Mouse (Mus musculus): Measurements from ENCODE around the gene Opcml. TPM values are rescaled to one million over a fixed set of nuclear protein-coding genes. Genes with fewer than 3 reads are reported as not detected.

Opcml gene
- polyA plus RNA-seq, 1 experiment, result not detected

- no peaks in the 10 kb centered on the region for H3K27me3 ChIP-seq (ENCODE audit: control insufficient read depth, insufficient read depth, low read length, poor library complexity, severe bottlenecking)
- no peak overlapping the region for H3K27ac ChIP-seq (ENCODE audit: insufficient read depth, low read length)
- no peaks in the 10 kb centered on the region for H3K9me3 ChIP-seq (replicated peaks; ENCODE audit: control insufficient read depth, insufficient read depth, low read length, poor library complexity, severe bottlenecking)
- no peaks in the 10 kb centered on the region for H3K4me1 ChIP-seq (ENCODE audit: control insufficient read depth, insufficient read depth, low read length)
- H3K9ac ChIP-seq (ENCODE audit: low read depth, poor library complexity, severe bottlenecking), result no peak overlapping the region
- no peaks in the 10 kb centered on the region for H3K36me3 ChIP-seq (ENCODE audit: control insufficient read depth, insufficient read depth, low read length, poor library complexity, severe bottlenecking)
- TF ChIP-seq POLR2A (IDR thresholded peaks at IDR 0.05; ENCODE audit: insufficient read depth, low read length), result no peak
- TF ChIP-seq CTCF (IDR thresholded peaks at IDR 0.05; ENCODE audit: low read depth, low read length), result no peak
- no peak for TF ChIP-seq EP300 (IDR thresholded peaks at IDR 0.05; ENCODE audit: insufficient read depth, low read depth, low read length)
- no peak overlapping the region for H3K4me3 ChIP-seq (ENCODE audit: low read depth, low read length)
Measured at GRCm38 (mm10) chr9:28932069-28932468, 1141.5 kb downstream of the Opcml start.

GRCm38 (mm10) chr9:28937163-28937562 is 1146.6 kb downstream of the Opcml start:
- H3K4me1 ChIP-seq (ENCODE audit: control insufficient read depth, insufficient read depth, low read length), result no peaks in the 10 kb centered on the region
- H3K27me3 ChIP-seq (ENCODE audit: control insufficient read depth, insufficient read depth, low read length, poor library complexity, severe bottlenecking), result no peaks in the 10 kb centered on the region
- H3K9me3 ChIP-seq (replicated peaks; ENCODE audit: control insufficient read depth, insufficient read depth, low read length, poor library complexity, severe bottlenecking), result no peaks in the 10 kb centered on the region
- no peaks in the 10 kb centered on the region for H3K36me3 ChIP-seq (ENCODE audit: control insufficient read depth, insufficient read depth, low read length, poor library complexity, severe bottlenecking)
- no peak overlapping the region for H3K9ac ChIP-seq (ENCODE audit: low read depth, poor library complexity, severe bottlenecking)
- no peak overlapping the region for H3K27ac ChIP-seq (ENCODE audit: insufficient read depth, low read length)
- no peak overlapping the region for H3K4me3 ChIP-seq (ENCODE audit: low read depth, low read length)
- no peak for TF ChIP-seq CTCF (IDR thresholded peaks at IDR 0.05; ENCODE audit: low read depth, low read length)
- no peak for TF ChIP-seq EP300 (IDR thresholded peaks at IDR 0.05; ENCODE audit: insufficient read depth, low read depth, low read length)
- no peak for TF ChIP-seq POLR2A (IDR thresholded peaks at IDR 0.05; ENCODE audit: insufficient read depth, low read length)

- Histone ChIP-seq H3K27ac (ENCODE audit: insufficient read depth, low read length) (no peak overlapping the region), H3K27me3 (ENCODE audit: control insufficient read depth, insufficient read depth, low read length, poor library complexity, severe bottlenecking) (no peaks in the 10 kb centered on the region), H3K4me3 (ENCODE audit: low read depth, low read length) (no peak overlapping the region), H3K9me3 (replicated peaks; ENCODE audit: control insufficient read depth, insufficient read depth, low read length, poor library complexity, severe bottlenecking) (no peaks in the 10 kb centered on the region), H3K36me3 (ENCODE audit: control insufficient read depth, insufficient read depth, low read length, poor library complexity, severe bottlenecking) (no peaks in the 10 kb centered on the region), H3K4me1 (ENCODE audit: control insufficient read depth, insufficient read depth, low read length) (no peaks in the 10 kb centered on the region), H3K9ac (ENCODE audit: low read depth, poor library complexity, severe bottlenecking) (no peak overlapping the region)
- TF ChIP-seq CTCF (IDR thresholded peaks at IDR 0.05; ENCODE audit: low read depth, low read length), result peak; percentile 2
- no peak for TF ChIP-seq EP300 (IDR thresholded peaks at IDR 0.05; ENCODE audit: insufficient read depth, low read depth, low read length)
Measured at GRCm38 (mm10) chr9:28937980-28938379, 1147.4 kb downstream of the Opcml start.

DNA sequence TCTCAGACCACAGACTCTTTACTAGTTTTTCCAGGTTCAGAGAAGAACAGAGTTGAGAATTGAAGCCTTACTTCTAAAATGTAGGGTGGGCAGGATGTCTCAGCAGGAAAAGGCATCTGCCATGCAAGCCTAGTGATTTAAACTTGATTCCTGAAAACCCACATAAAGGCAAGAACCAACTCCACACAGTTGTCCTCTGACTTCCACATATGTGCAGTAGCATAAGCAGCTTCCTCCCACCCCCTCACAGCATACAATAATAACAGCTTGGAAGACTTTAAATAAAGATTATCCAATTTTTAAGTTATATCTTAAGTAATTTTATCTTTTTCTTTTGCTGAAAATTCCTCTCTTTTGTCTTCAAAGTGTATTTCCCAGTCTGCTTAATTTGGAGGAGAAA is 1150.3 kb downstream of the Opcml start:
- Histone ChIP-seq H3K27ac (ENCODE audit: insufficient read depth, low read length) (no peak overlapping the region), H3K36me3 (ENCODE audit: control insufficient read depth, insufficient read depth, low read length, poor library complexity, severe bottlenecking) (no peaks in the 10 kb centered on the region), H3K9ac (ENCODE audit: low read depth, poor library complexity, severe bottlenecking) (no peak overlapping the region), H3K4me3 (ENCODE audit: low read depth, low read length) (no peak overlapping the region), H3K4me1 (ENCODE audit: control insufficient read depth, insufficient read depth, low read length) (no peaks in the 10 kb centered on the region), H3K9me3 (replicated peaks; ENCODE audit: control insufficient read depth, insufficient read depth, low read length, poor library complexity, severe bottlenecking) (no peaks in the 10 kb centered on the region), H3K27me3 (ENCODE audit: control insufficient read depth, insufficient read depth, low read length, poor library complexity, severe bottlenecking) (no peaks in the 10 kb centered on the region)
- TF ChIP-seq EP300 (IDR thresholded peaks at IDR 0.05; ENCODE audit: insufficient read depth, low read depth, low read length), result no peak
- no peak for TF ChIP-seq CTCF (IDR thresholded peaks at IDR 0.05; ENCODE audit: low read depth, low read length)
- TF ChIP-seq POLR2A (IDR thresholded peaks at IDR 0.05; ENCODE audit: insufficient read depth, low read length), result no peak

DNA sequence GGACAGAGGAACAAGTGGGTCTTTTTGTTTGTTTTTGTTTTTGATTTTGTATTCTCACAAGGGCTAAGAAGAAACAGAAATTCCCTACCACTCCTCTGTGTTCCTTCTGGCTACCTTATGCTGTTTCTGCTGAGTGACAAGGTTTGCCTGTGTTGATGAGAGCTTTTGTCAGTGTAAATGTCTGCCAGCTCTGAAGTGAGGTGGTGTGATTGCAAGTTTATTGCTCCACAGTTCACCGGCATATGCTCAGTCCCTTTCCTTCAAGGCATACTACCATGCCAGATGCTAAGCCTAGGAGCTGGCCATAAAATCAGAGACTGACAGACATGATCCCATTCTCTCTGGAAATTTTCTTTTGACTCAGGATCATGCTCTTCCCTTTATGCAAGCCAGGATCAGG is 1178.9 kb downstream of the Opcml start:
- Histone ChIP-seq H3K27ac (ENCODE audit: insufficient read depth, low read length) (no peak overlapping the region), H3K36me3 (ENCODE audit: control insufficient read depth, insufficient read depth, low read length, poor library complexity, severe bottlenecking) (no peaks in the 10 kb centered on the region), H3K9ac (ENCODE audit: low read depth, poor library complexity, severe bottlenecking) (no peak overlapping the region), H3K27me3 (ENCODE audit: control insufficient read depth, insufficient read depth, low read length, poor library complexity, severe bottlenecking) (no peaks in the 10 kb centered on the region), H3K4me1 (ENCODE audit: control insufficient read depth, insufficient read depth, low read length) (no peaks in the 10 kb centered on the region), H3K4me3 (ENCODE audit: low read depth, low read length) (no peak overlapping the region), H3K9me3 (replicated peaks; ENCODE audit: control insufficient read depth, insufficient read depth, low read length, poor library complexity, severe bottlenecking) (no peaks in the 10 kb centered on the region)
- no peak for TF ChIP-seq POLR2A (IDR thresholded peaks at IDR 0.05; ENCODE audit: insufficient read depth, low read length)
- TF ChIP-seq EP300 (IDR thresholded peaks at IDR 0.05; ENCODE audit: insufficient read depth, low read depth, low read length), result no peak
- TF ChIP-seq CTCF (IDR thresholded peaks at IDR 0.05; ENCODE audit: low read depth, low read length), result no peak

Data from ES-Bruce4 (cell line).